Mouse (Mus musculus): ENCODE measurements around the gene Mfap1a.
"Not testable (repeated sequence)": the region's sequence is repeated elsewhere in the genome, so short reads cannot be mapped to it uniquely, and the experiment has no call there.

DNA sequence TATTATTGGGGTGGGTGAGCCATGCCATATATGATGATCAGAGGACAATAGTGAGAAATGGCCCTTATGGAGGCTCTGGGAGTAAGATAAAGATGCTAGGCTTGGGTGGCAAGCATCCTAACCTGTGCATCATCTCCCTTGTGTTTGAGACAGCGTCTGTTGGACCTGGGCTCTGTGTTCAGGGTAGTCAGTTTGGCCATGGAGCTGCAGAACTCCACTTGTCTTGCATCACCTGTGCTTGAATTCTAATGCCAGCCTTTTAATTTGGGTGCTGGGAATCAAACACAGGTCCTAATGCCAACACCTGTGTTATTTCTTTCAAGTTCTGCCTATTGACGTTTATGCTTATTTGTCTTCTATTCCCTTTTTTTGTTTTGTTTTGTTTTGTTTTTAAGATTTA lies 31.2 kb downstream of the Mfap1a start:
- not testable (repeated sequence) for TF ChIP-seq TBP (conservative IDR thresholded peaks at IDR 0.05; ENCODE audit: low read depth, low read length); POLR2A (IDR thresholded peaks at IDR 0.05; ENCODE audit: low read depth, low read length); CTCF (conservative IDR thresholded peaks at IDR 0.05 in 1 of 2, IDR thresholded peaks at IDR 0.05 in 1 of 2; ENCODE audit: low read depth in 2 of 2, low read length in 2 of 2); TCF12 (IDR thresholded peaks at IDR 0.05; ENCODE audit: low read depth, low read length); MAFK (IDR thresholded peaks at IDR 0.05; ENCODE audit: insufficient replicate concordance, low read length); JUN (IDR thresholded peaks at IDR 0.05; ENCODE audit: insufficient read depth, low read depth, low read length); JUND (conservative IDR thresholded peaks at IDR 0.05; ENCODE audit: low read depth, low read length); IRF4 (IDR thresholded peaks at IDR 0.05; ENCODE audit: low read depth, low read length); MYC (IDR thresholded peaks at IDR 0.05; ENCODE audit: low read depth, low read length); EP300 (IDR thresholded peaks at IDR 0.05; ENCODE audit: low read length)

Measured in CH12.LX (cell line).